Mouse (Mus musculus): Measurements from ENCODE around the gene Izumo4.

DNA sequence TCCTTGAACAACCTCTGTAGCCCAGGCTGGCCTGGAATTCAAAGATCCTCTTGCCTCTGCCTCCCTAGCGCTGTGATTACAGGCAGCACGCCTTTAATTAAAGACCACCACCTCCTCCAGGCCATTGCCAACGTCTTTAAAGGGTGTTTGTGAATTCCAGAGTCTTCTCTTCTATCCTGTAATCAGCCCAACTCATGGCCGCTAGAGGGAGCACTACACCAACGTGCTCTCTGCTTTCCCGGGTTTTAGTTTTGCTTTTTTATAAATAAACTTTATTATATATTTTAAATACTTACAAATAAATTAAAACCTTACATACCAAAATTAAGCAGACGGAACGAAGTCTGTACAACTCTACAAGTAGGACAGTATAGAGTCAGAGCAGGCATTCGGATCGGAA, 42.8 kb upstream of the Izumo4 start:
- TF ChIP-seq CTCF (conservative IDR thresholded peaks at IDR 0.05; ENCODE audit: insufficient read depth, insufficient read length, low read depth, low read length) (peak; percentile 72), POLR2A (IDR thresholded peaks at IDR 0.05; ENCODE audit: low read depth, low read length) (no peak)

Data from kidney, adult 2 months (tissue).